Mouse (Mus musculus) neural tube, embryonic 15.5 days (tissue): Measurements from ENCODE around the gene Sco2. TPM values are rescaled to one million over a fixed set of nuclear protein-coding genes. Genes with fewer than 3 reads are reported as not detected.

Experiments
- polyA plus RNA-seq: library from polyadenylated mRNA; unstranded; fragments of >200 nt; fragmentation: Nextera tagmentation; extraction: Ambion mirVana; gene quantifications from 2 replicates; pipeline ENCODE4 v1.2.1, GENCODE M21; 2015

The Sco2 gene
- polyA plus RNA-seq, 1 experiment from 2014 or later = 17.9 TPM

Other genes with a start within 250 kb of the Sco2 start
- 25.1 and 31.9 TPM in 2 replicates for gene Hdac10, start 245.1 kb downstream of the Sco2 start, polyA plus RNA-seq
- gene Mapk12, start 233.1 kb downstream of the Sco2 start, polyA plus RNA-seq = 4.8 and 5.2 TPM in 2 replicates
- 22.5 and 27.5 TPM in 2 replicates for gene Mapk11, start 224.2 kb downstream of the Sco2 start, polyA plus RNA-seq
- 69.4 and 72.3 TPM in 2 replicates for gene Plxnb2, start 193.1 kb downstream of the Sco2 start, polyA plus RNA-seq
- gene Dennd6b, start 177.3 kb downstream of the Sco2 start, polyA plus RNA-seq = 77.2 and 91.0 TPM in 2 replicates
- 62.8 and 67.7 TPM in 2 replicates for gene Ppp6r2, start 162.3 kb downstream of the Sco2 start, polyA plus RNA-seq
- gene Sbf1, start 58.5 kb downstream of the Sco2 start, polyA plus RNA-seq = 90.5 and 94.8 TPM in 2 replicates
- gene Adm2, start 51.1 kb downstream of the Sco2 start, polyA plus RNA-seq = 0.14 TPM in 1 of 2 replicates, not detected in the other
- gene Miox, start 39.4 kb downstream of the Sco2 start, polyA plus RNA-seq = not detected in 2 replicates
- gene Lmf2, start 18.2 kb downstream of the Sco2 start, polyA plus RNA-seq = 30.6 and 33.7 TPM in 2 replicates
- 105 and 111 TPM in 2 replicates for gene Ncaph2, start 18.1 kb downstream of the Sco2 start, polyA plus RNA-seq
- 2.1 and 2.6 TPM in 2 replicates for gene Tymp, start 3.2 kb upstream of the Sco2 start, polyA plus RNA-seq
- 2.4 and 2.9 TPM in 2 replicates for gene Odf3b, start 5.4 kb upstream of the Sco2 start, polyA plus RNA-seq
- gene Klhdc7b, start 11.1 kb upstream of the Sco2 start, polyA plus RNA-seq = 0.05 and 0.06 TPM in 2 replicates
- gene Syce3, start 36.7 kb upstream of the Sco2 start, polyA plus RNA-seq = not detected in 2 replicates
- gene Cpt1b, start 52.0 kb upstream of the Sco2 start, polyA plus RNA-seq = 0.88 and 1.2 TPM in 2 replicates
- 6.1 and 8.7 TPM in 2 replicates for gene C730034F03Rik, start 55.7 kb upstream of the Sco2 start, polyA plus RNA-seq
- 0.36 TPM in 1 of 2 replicates, not detected in the other for gene Gm44502, start 55.9 kb upstream of the Sco2 start, polyA plus RNA-seq
- 79.8 and 92.8 TPM in 2 replicates for gene Chkb, start 56.1 kb upstream of the Sco2 start, polyA plus RNA-seq
- 73.0 and 85.4 TPM in 2 replicates for gene Mapk8ip2, start 80.1 kb upstream of the Sco2 start, polyA plus RNA-seq
- 27.4 and 29.2 TPM in 2 replicates for gene Arsa, start 103.6 kb upstream of the Sco2 start, polyA plus RNA-seq
- 8.9 and 9.5 TPM in 2 replicates for gene Shank3, start 125.8 kb upstream of the Sco2 start, polyA plus RNA-seq
- gene Acr, start 194.5 kb upstream of the Sco2 start, polyA plus RNA-seq = 0.31 and 0.95 TPM in 2 replicates
- 71.9 and 86.6 TPM in 2 replicates for gene Rabl2, start 218.1 kb upstream of the Sco2 start, polyA plus RNA-seq